Mouse (Mus musculus) embryonic facial prominence, embryonic 12.5 days (tissue): ENCODE results near the gene Emc7. TPM values are rescaled to one million over a fixed set of nuclear protein-coding genes. Genes with fewer than 3 reads are reported as not detected.
A peak's percentile ranks its signal among the peaks of the same experiment; 100 is the strongest.

ENCODE experiments used
- ATAC-seq: fragments of 200-750 bp; cut with Nextera tagmentation; 2 replicates; pipeline ENCODE4 v1.8.0; 2017; ENCODE audit not compliant: insufficient number of reproducible peaks, insufficient read depth, low FRiP score, low TSS enrichment
- H3K27ac ChIP-seq: fragments of 300-500 bp; sonication (generic); 2 replicates; pipeline ENCODE4 v1.5.1; 2016; ENCODE audit warnings: mild to moderate bottlenecking
- H3K27me3 ChIP-seq: fragments of 300-500 bp; sonication (generic); 2 replicates; pipeline ENCODE4 v1.6.1; 2016; ENCODE audit warnings: mild to moderate bottlenecking, moderate library complexity
- H3K36me3 ChIP-seq: fragments of 300-500 bp; sonication (generic); 2 replicates; pipeline ENCODE4 v1.6.1; 2016; ENCODE audit warnings: mild to moderate bottlenecking
- H3K4me1 ChIP-seq: fragments of 300-500 bp; sonication (generic); 2 replicates; pipeline ENCODE4 v1.6.1; 2016
- H3K4me2 ChIP-seq: fragments of 300-500 bp; sonication (generic); replicated peaks from 2 replicates; pipeline ENCODE4 v1.6.1; 2016; ENCODE audit warnings: mild to moderate bottlenecking, moderate library complexity
- H3K4me3 ChIP-seq: fragments of 300-500 bp; sonication (generic); 2 replicates; pipeline ENCODE4 v1.5.1; 2016; ENCODE audit warnings: mild to moderate bottlenecking
- H3K9ac ChIP-seq: fragments of 300-500 bp; sonication (generic); 2 replicates; pipeline ENCODE4 v1.6.1; 2016; ENCODE audit warnings: mild to moderate bottlenecking, moderate library complexity
- H3K9me3 ChIP-seq: fragments of 300-500 bp; sonication (generic); 2 replicates; pipeline ENCODE4 v1.6.1; 2016; ENCODE audit warnings: mild to moderate bottlenecking, moderate library complexity
- WGBS: fragments of 180-500 bp; shearing (Covaris S2); methylation state at CpG from one replicate; pipeline ENCODE4 v1.1.7; 2016; 5-methylcytosine and 5-hydroxymethylcytosine counted together
- polyA plus RNA-seq: library from polyadenylated mRNA; unstranded; fragments of >200 nt; fragmentation: Nextera tagmentation; extraction: Ambion mirVana; gene quantifications from 2 replicates; pipeline ENCODE4 v1.2.1, GENCODE M21; 2016

Gene Emc7
- polyA plus RNA-seq, 1 experiment from 2014 or later, result 12.8 TPM

DNA sequence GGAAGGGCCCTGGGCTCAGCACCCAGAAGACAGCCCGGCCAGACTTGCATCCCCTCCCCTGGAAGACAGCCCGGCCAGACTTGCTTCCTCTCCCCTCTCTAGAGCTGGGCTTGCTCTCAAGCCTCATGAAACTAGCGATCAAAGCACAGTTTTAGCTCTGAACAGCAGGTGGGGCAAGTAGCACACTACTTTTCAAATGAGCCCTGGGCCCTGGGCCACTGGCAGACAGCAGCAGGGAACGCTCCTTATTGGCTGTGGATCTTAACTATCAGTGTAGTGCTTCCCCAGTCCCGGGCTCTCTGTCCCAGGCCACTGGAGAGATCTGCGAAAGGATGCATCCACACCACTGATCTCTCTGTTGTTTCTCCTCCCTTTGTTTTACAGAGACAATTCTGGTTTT lies 46.4 kb downstream of the Emc7 start:
- Histone ChIP-seq H3K9ac (no peak overlapping the region), H3K27ac (no peak overlapping the region), H3K4me1 (no peaks in the 10 kb centered on the region), H3K4me2 (no peak overlapping the region), H3K4me3 (no peak overlapping the region), H3K27me3 (no peaks in the 10 kb centered on the region), H3K9me3 (no peaks in the 10 kb centered on the region), H3K36me3 (no peaks in the 10 kb centered on the region)
- peak; percentile 83 for ATAC-seq
- WGBS, result 5% methylated on average over 6 of the region's 6 CpGs

DNA sequence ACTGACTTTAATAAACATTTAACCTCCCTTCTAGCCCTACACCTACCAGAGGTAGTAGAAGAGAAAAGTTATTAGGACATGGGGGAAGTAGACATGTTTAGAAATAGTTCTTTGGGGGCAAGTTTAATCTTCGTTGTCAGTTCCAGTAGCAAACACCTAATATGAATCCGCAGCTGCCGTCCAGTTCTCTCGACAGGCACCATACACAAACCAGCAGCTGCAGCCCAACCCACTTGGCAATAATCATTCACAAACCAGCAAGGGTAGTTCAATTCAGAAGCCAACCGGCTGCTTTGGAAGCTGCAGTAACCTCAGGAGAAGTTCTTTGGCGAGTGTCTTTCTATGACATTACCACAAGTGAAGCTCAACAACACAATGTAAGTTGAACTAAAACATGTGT lies 49.2 kb downstream of the Emc7 start:
- Histone ChIP-seq H3K27ac (no peak overlapping the region), H3K9ac (no peak overlapping the region), H3K9me3 (no peaks in the 10 kb centered on the region), H3K4me3 (no peak overlapping the region), H3K36me3 (no peaks in the 10 kb centered on the region), H3K27me3 (no peaks in the 10 kb centered on the region), H3K4me1 (no peaks in the 10 kb centered on the region), H3K4me2 (no peak overlapping the region)
- no peak for ATAC-seq
- WGBS, result 85% methylated on average over 6 of the region's 6 CpGs

DNA sequence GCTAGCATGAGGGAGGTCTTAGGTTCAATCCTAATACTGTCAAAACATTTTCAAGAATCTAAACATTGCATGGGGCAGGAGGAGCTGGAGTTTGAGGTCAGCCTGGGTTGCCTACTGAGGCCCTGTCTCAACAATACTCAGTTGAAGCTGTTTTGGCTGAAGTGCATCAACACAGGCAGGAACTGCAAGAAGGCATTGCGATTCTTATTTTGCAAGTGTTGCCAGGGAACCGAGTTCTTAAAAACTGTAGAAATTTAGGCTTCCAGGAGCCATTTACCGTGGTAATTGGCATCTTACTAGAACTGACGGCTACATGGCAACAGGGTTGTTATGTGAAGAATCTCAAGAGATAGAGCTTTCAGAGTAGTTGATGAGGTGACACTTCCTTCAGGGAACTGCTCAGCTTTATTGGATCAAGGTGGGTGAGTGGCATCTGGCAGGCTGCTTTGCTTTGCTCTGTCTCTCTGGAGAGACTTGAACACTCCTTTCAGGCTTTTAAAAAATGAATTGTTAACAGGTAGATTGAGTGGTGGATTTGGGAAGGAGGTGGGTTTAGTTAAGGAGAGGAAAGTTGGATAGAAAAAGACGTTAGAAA lies 52.1 kb downstream of the Emc7 start:
- ATAC-seq, result no peak
- H3K9ac ChIP-seq, result no peak overlapping the region
- WGBS, result 80% methylated on average over 5 of the region's 5 CpGs
- H3K9me3 ChIP-seq, result no peaks in the 10 kb centered on the region
- no peaks in the 10 kb centered on the region for H3K27me3 ChIP-seq
- H3K4me2 ChIP-seq, result no peak overlapping the region
- H3K27ac ChIP-seq, result no peak overlapping the region
- no peaks in the 10 kb centered on the region for H3K36me3 ChIP-seq
- H3K4me1 ChIP-seq, result no peaks in the 10 kb centered on the region
- H3K4me3 ChIP-seq, result no peak overlapping the region

DNA sequence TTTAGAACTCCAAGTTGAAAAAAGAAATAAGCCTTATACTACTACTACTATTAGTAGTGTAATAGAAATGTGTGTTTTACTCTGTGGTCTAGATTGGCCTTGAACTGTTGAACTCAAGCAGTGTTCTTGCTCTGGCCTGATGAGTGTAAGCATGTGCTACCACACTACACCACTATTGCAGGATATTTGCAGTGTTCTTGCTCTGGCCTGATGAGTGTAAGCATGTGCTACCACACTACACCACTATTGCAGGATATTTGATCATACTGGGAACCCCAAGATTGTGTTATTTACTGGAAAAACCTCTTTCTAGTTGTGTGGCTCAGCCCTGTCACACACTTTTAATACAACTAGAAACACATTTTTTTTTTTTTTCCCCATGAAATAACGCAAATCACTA lies 52.6 kb downstream of the Emc7 start:
- ATAC-seq, result no peak
- H3K9me3 ChIP-seq, result no peaks in the 10 kb centered on the region
- WGBS, result 91% methylated on average over 1 of the region's 1 CpGs
- H3K36me3 ChIP-seq, result no peaks in the 10 kb centered on the region
- no peaks in the 10 kb centered on the region for H3K4me1 ChIP-seq
- H3K4me3 ChIP-seq, result no peak overlapping the region
- no peak overlapping the region for H3K4me2 ChIP-seq
- H3K27ac ChIP-seq, result no peak overlapping the region
- H3K27me3 ChIP-seq, result no peaks in the 10 kb centered on the region
- no peak overlapping the region for H3K9ac ChIP-seq

DNA sequence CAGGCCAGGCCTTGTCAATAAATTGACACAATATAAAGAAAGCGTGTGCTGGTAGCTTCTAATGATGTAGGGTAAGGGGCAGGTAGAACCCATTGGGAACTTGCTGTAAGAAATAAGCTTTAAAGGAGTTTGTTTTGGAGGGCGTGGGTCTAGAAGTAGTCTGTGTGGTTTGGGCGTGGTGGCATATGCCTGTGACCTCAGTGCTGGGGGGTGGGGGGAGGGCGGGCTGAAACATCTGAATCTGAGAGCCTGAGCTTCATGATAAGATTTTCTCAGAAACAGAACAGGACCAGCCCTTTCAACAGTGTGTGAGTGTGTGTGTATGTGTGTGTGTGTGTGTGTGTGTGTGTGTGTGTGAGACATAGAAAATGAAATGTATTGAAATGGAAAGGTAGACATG lies 55.3 kb downstream of the Emc7 start:
- ATAC-seq, result no peak
- no peak overlapping the region for H3K4me3 ChIP-seq
- 80% methylated on average over 4 of the region's 4 CpGs for WGBS
- H3K27ac ChIP-seq, result no peak overlapping the region
- no peaks in the 10 kb centered on the region for H3K27me3 ChIP-seq
- H3K9me3 ChIP-seq, result no peaks in the 10 kb centered on the region
- no peak overlapping the region for H3K9ac ChIP-seq
- H3K36me3 ChIP-seq, result no peaks in the 10 kb centered on the region
- no peak overlapping the region for H3K4me2 ChIP-seq
- H3K4me1 ChIP-seq, result no peaks in the 10 kb centered on the region

DNA sequence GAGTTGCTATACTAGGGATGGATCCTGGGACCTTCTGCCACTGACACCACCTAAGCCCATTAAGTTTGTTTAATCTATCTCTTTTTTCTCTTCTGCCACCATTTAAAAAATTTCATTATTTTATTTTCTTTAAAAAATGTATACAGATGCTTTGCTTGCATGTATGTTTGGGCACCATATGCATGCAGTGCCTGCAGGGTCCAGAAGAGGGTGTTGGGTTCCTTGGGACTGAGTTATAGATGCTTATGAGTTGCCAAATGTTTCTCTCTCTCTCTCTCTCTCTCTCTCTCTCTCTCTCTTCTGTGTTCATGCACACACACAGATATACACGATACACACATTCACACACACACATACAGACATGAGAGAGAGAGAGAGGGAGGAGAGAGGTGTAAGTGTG lies 58.2 kb downstream of the Emc7 start:
- Histone ChIP-seq H3K9me3 (no peaks in the 10 kb centered on the region), H3K4me1 (no peaks in the 10 kb centered on the region), H3K36me3 (no peaks in the 10 kb centered on the region), H3K27ac (no peak overlapping the region), H3K4me3 (no peak overlapping the region), H3K27me3 (no peaks in the 10 kb centered on the region), H3K4me2 (no peak overlapping the region), H3K9ac (no peak overlapping the region)
- WGBS, result 92% methylated on average over 1 of the region's 1 CpGs
- no peak for ATAC-seq

DNA sequence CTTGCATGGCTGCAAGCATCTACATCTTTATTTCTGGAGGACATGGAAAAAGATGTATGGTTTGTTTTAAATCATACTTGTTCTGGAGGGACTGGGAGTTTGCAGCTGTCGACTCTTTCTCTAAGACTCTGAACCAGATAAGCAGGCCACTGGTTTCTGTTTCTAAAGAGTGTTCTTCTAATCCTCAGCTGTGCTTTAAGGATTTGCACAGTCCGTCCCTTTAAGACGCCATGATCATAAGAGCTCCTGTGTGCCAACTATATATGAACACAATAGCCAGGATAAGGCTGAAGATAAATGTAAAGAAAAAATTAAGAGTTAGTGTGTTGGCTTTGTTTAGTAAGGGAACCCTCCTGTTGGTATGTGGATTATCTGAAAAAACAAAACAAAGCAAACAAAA lies 61.9 kb downstream of the Emc7 start:
- 87% methylated on average over 3 of the region's 3 CpGs for WGBS
- no peak overlapping the region for H3K4me2 ChIP-seq
- H3K9ac ChIP-seq, result no peak overlapping the region
- no peaks in the 10 kb centered on the region for H3K4me1 ChIP-seq
- no peaks in the 10 kb centered on the region for H3K9me3 ChIP-seq
- no peak for ATAC-seq
- no peaks in the 10 kb centered on the region for H3K36me3 ChIP-seq
- H3K27me3 ChIP-seq, result no peaks in the 10 kb centered on the region
- no peak overlapping the region for H3K4me3 ChIP-seq
- no peak overlapping the region for H3K27ac ChIP-seq

DNA sequence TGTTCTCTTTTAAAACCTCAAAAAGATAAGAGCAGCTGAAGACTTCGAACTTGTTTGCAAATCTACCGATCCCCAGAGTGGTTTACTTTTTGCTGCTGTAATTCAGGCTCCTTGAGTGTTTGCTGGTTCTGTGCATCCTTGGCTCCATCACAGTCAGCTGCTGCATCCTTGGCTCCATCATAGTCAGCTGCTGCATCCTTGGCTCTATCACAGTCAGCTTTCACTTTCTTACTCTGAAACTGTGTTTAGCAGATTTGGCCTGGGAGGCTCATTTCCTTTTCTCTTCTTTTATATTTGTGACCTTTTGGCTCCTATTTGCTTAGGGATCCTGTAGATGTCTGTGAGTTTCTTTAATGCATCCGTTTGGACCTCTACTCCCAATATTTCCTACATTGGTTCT lies 62.4 kb downstream of the Emc7 start:
- Histone ChIP-seq H3K9me3 (no peaks in the 10 kb centered on the region), H3K4me3 (no peak overlapping the region), H3K36me3 (no peaks in the 10 kb centered on the region), H3K4me1 (no peaks in the 10 kb centered on the region), H3K27ac (no peak overlapping the region), H3K27me3 (no peaks in the 10 kb centered on the region), H3K9ac (no peak overlapping the region), H3K4me2 (no peak overlapping the region)
- ATAC-seq, result no peak
- 96% methylated on average over 3 of the region's 3 CpGs for WGBS

DNA sequence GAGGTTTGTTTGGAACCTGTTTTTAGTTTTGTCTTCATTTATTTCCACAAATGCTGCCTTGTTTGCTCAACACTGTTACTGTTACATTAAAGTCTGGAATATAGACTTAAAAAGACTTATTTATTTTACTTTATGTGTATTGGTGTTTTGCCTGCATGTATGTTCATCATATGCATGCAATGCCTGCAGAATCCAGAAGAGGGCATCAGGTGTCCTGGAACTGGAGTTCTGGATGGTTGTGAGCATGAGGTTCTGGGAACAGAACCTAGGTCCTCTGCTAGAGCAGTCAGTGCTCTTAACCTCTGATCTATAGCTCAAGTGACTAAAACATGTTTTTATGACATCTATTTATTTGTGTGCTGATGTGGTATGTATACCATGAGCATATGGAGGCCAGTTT lies 63.7 kb downstream of the Emc7 start:
- no peak overlapping the region for H3K27ac ChIP-seq
- no peak overlapping the region for H3K9ac ChIP-seq
- H3K4me3 ChIP-seq, result no peak overlapping the region
- no peaks in the 10 kb centered on the region for H3K4me1 ChIP-seq
- H3K9me3 ChIP-seq, result no peaks in the 10 kb centered on the region
- no peaks in the 10 kb centered on the region for H3K36me3 ChIP-seq
- no peak for ATAC-seq
- no peak overlapping the region for H3K4me2 ChIP-seq
- no peaks in the 10 kb centered on the region for H3K27me3 ChIP-seq

DNA sequence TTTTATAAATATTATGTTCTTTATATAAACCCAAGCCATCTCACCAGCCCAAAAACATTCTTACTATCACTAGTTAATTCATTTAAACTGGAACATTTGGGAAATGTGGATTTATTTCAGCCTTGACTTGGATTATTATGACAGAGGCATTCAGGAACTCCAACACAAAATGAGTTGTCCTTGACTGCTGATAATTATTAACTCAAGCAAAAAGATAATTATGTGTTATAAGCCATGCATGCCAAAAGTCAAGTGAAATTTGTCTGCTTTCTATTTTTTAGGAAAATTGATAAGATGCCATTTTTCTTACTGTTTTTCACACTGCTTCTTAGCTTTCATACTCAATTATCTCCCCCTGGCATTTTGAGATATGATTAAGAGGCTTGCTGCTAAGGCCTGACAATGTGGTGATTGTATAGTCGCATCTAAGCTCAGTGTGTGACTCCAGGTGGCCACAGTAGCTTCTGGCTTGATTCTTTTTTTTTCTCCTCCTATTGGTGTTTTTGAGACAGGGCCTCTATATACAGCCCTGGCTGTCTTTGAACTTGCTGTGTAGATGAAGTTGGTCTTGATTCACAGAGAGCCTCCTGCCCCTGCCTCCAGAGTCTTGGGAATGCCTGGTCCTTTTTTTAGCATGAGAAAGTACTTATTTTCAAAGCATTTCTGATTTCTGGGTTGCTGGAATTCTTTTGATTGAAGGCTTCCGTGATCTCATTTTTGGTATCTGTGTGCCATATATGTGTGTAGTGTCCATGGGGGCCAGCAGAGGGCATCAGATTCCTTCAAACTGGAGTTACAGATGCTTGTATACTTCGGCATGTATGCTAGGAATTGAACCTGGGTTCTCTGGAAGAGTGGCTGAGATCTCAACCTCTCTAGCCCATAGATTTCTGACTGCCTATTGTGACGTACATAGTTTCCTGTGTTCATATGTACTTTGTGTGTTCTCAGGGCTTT lies 66.0 kb downstream of the Emc7 start:
- Histone ChIP-seq H3K9me3 (no peaks in the 10 kb centered on the region), H3K27ac (no peak overlapping the region), H3K4me1 (no peaks in the 10 kb centered on the region), H3K27me3 (no peaks in the 10 kb centered on the region), H3K36me3 (no peaks in the 10 kb centered on the region), H3K4me2 (no peak overlapping the region), H3K4me3 (no peak overlapping the region), H3K9ac (no peak overlapping the region)
- ATAC-seq, result no peak
- WGBS, result 90% methylated on average over 4 of the region's 4 CpGs
